8 mouse cellular contexts compared by ENCODE assay signal in genomic region chr6:38926135-38926962, GRCm38 (mm10). TPM values are rescaled to one million over a fixed set of nuclear protein-coding genes. Genes with fewer than 3 reads are reported as not detected.
DNase-seq lines count a peak whose midpoint lies in the region; ATAC-seq lines count a peak whose summit lies in the region.

No protein-coding gene starts in this region.

- H3K4me3 ChIP-seq in heart, embryonic 16.5 days (ENCODE audit: low read length), result peak overlapping the region; percentile 21; the same call in 1 of the 2 replicates
- H3K4me3 ChIP-seq in forebrain, embryonic 12.5 days (replicated peaks), result peak overlapping the region; percentile 20
- peak overlapping the region; percentile 19 for H3K4me3 ChIP-seq in liver, embryonic 15.5 days (replicated peaks)

- 49% methylated on average over 28 of the region's 28 CpGs for WGBS in heart, embryonic 16.5 days
- WGBS in forebrain, embryonic 12.5 days, result 64% methylated on average over 28 of the region's 28 CpGs
- WGBS in liver, embryonic 15.5 days (ENCODE audit: insufficient replicate concordance), result 63% methylated on average over 28 of the region's 28 CpGs

- ATAC-seq in heart, embryonic 16.5 days (replicated peaks; ENCODE audit: extremely low read depth, insufficient read depth, low FRiP score), result 0 out of 2 replicates have a peak, but pooled peaks have one; percentile 43
- ATAC-seq in forebrain, embryonic 12.5 days (ENCODE audit: low FRiP score), result peak; percentile 51; the same call in 1 of the 2 replicates
- no peak for ATAC-seq in liver, embryonic 15.5 days (ENCODE audit: insufficient read depth)

- peaks cover 17% of the 10 kb centered on the region for H3K4me1 ChIP-seq in heart, embryonic 16.5 days (ENCODE audit: control insufficient read depth, insufficient read depth, low read length)
- no peaks in the 10 kb centered on the region for H3K4me1 ChIP-seq in forebrain, embryonic 12.5 days
- peaks cover 86% of the 10 kb centered on the region for H3K4me1 ChIP-seq in liver, embryonic 15.5 days (replicated peaks)

- no peak overlapping the region for H3K9ac ChIP-seq in heart, embryonic 16.5 days (ENCODE audit: low read length)
- no peak overlapping the region for H3K9ac ChIP-seq in forebrain, embryonic 12.5 days
- H3K9ac ChIP-seq in liver, embryonic 15.5 days, result peak overlapping the region; percentile 15; the same call in 1 of the 2 replicates

- H3K27me3 ChIP-seq in heart, embryonic 16.5 days (ENCODE audit: control insufficient read depth, insufficient read depth, low read length), result no peaks in the 10 kb centered on the region
- H3K27me3 ChIP-seq in forebrain, embryonic 12.5 days, result no peaks in the 10 kb centered on the region
- peaks cover 17% of the 10 kb centered on the region; the same call in 1 of the 2 replicates for H3K27me3 ChIP-seq in liver, embryonic 15.5 days

- H3K4me2 ChIP-seq in heart, embryonic 16.5 days (ENCODE audit: low read depth, low read length), result peak overlapping the region; percentile 42
- H3K4me2 ChIP-seq in forebrain, embryonic 12.5 days, result peak overlapping the region; percentile 36
- peak overlapping the region; percentile 48 for H3K4me2 ChIP-seq in liver, embryonic 15.5 days

- no peaks in the 10 kb centered on the region for H3K36me3 ChIP-seq in heart, embryonic 16.5 days (ENCODE audit: control insufficient read depth, insufficient read depth)
- no peaks in the 10 kb centered on the region for H3K36me3 ChIP-seq in forebrain, embryonic 12.5 days (replicated peaks)
- no peaks in the 10 kb centered on the region for H3K36me3 ChIP-seq in liver, embryonic 15.5 days (replicated peaks)

- no peak for DNase-seq in heart, postnatal 4 days
- peak; percentile 86 for DNase-seq in ZHBTc4 (ENCODE audit: low read depth, low spot score)
- no peak for DNase-seq in ovary, postnatal 10 days (ENCODE audit: low spot score)
- DNase-seq in layer of hippocampus, postnatal 36 days, result no peak
- no peak for DNase-seq in left cerebral cortex, adult 8-10 months (ENCODE audit: low spot score in 2 of 2)

- H3K9me3 ChIP-seq in heart, embryonic 16.5 days (replicated peaks; ENCODE audit: control insufficient read depth, low read length), result 0 out of 2 replicates have a peak, but pooled peaks cover under 1% of the 10 kb centered on the region
- no peaks in the 10 kb centered on the region for H3K9me3 ChIP-seq in forebrain, embryonic 12.5 days
- H3K9me3 ChIP-seq in liver, embryonic 15.5 days (replicated peaks), result no peaks in the 10 kb centered on the region

- no peak overlapping the region for H3K27ac ChIP-seq in heart, embryonic 16.5 days (ENCODE audit: low read length)
- no peak overlapping the region for H3K27ac ChIP-seq in forebrain, embryonic 12.5 days
- peak overlapping the region; percentile 100 for H3K27ac ChIP-seq in liver, embryonic 15.5 days (replicated peaks)

RNA-seq across cellular contexts. Expression of gene Hipk2, which starts 50.4 kb away (rescaled TPM):
- polyA plus RNA-seq in heart, embryonic 16.5 days (2015; fragmentation: Nextera tagmentation; extraction: Ambion mirVana), result 9.4 and 11.2 TPM in 2 replicates
- 10 to 100 TPM; 73.4 to 75.5 TPM for total RNA-seq in heart, postnatal 4 days (2021)
- 36.6 and 37.2 TPM in 2 replicates for polyA plus RNA-seq in forebrain, embryonic 12.5 days (2016; fragmentation: Nextera tagmentation; extraction: Ambion mirVana)
- 18.0 and 23.4 TPM in 2 replicates for polyA plus RNA-seq in liver, embryonic 15.5 days (2015; fragmentation: Nextera tagmentation; extraction: Ambion mirVana)
- 10 to 100 TPM; 52.7 to 64.1 TPM for total RNA-seq in layer of hippocampus, postnatal 36 days (2021)
- 10 to 100 TPM; 63.1 to 76.0 (median 71.7) TPM for total RNA-seq in left cerebral cortex, adult 8-10 months (2022)

RNA-seq across cellular contexts. Expression of gene Tbxas1, which starts 51.1 kb away (rescaled TPM):
- polyA plus RNA-seq in heart, embryonic 16.5 days (2015; fragmentation: Nextera tagmentation; extraction: Ambion mirVana), result 1.6 and 1.9 TPM in 2 replicates
- 1 to 10 TPM in 1 of 2 experiments, under 1 TPM in 1; 0.72 to 1.2 TPM for total RNA-seq in heart, postnatal 4 days (2021)
- 1.5 and 1.8 TPM in 2 replicates for polyA plus RNA-seq in forebrain, embryonic 12.5 days (2016; fragmentation: Nextera tagmentation; extraction: Ambion mirVana)
- 9.0 and 10.4 TPM in 2 replicates for polyA plus RNA-seq in liver, embryonic 15.5 days (2015; fragmentation: Nextera tagmentation; extraction: Ambion mirVana)
- 1 to 10 TPM; 2.1 to 2.3 TPM for total RNA-seq in layer of hippocampus, postnatal 36 days (2021)
- 1 to 10 TPM; 3.1 to 8.2 (median 5.0) TPM for total RNA-seq in left cerebral cortex, adult 8-10 months (2022)
